Mouse (Mus musculus): ENCODE measurements around the gene Zfp940. TPM values are rescaled to one million over a fixed set of nuclear protein-coding genes. Genes with fewer than 3 reads are reported as not detected.

Zfp940 gene
- polyA plus RNA-seq (2017; shearing (Covaris generic)), result 6.2 TPM

GRCm38 (mm10) chr7:29853219-29853842 is at the start of gene Zfp940:
Gene Zfp940 (minus strand): TSS chr7:29853669.

GRCm38 (mm10) chr7:29859532-29860517 is 6.4 kb upstream of the Zfp940 start, which contains the start of gene Zfp420:
Gene Zfp420 (plus strand): TSS chr7:29859979.

GRCm38 (mm10) chr7:29815910-29816429 is 37.5 kb downstream of the Zfp940 start, which contains the start of gene Zfp790:
Gene Zfp790 (plus strand): TSS chr7:29816114.

GRCm38 (mm10) chr7:29783871-29784551 is 69.5 kb downstream of the Zfp940 start, which contains the start of gene Zfp30:
Gene Zfp30 (plus strand): TSS chr7:29783998.

Other genes starting within 250 kb of the Zfp940 start
- gene Catsperg2, start 126.6 kb downstream of the Zfp940 start, polyA plus RNA-seq (2017; shearing (Covaris generic)), result not detected
- 19.3 TPM for gene Zfp84, start 85.1 kb downstream of the Zfp940 start, polyA plus RNA-seq (2017; shearing (Covaris generic))
- 0.35 TPM for gene Zfp30, start 69.7 kb downstream of the Zfp940 start, polyA plus RNA-seq (2017; shearing (Covaris generic))
- gene Zfp790, start 37.6 kb downstream of the Zfp940 start, polyA plus RNA-seq (2017; shearing (Covaris generic)), result 17.6 TPM
- gene Zfp420, start 6.3 kb upstream of the Zfp940 start, polyA plus RNA-seq (2017; shearing (Covaris generic)), result 12.4 TPM
- 5.1 TPM for gene Zfp27, start 52.9 kb upstream of the Zfp940 start, polyA plus RNA-seq (2017; shearing (Covaris generic))
- gene Zfp383, start 54.6 kb upstream of the Zfp940 start, polyA plus RNA-seq (2017; shearing (Covaris generic)), result 0.68 TPM
- 8.7 TPM for gene Zfp74, start 100.4 kb upstream of the Zfp940 start, polyA plus RNA-seq (2017; shearing (Covaris generic))
- gene Zfp568, start 130.3 kb upstream of the Zfp940 start, polyA plus RNA-seq (2017; shearing (Covaris generic)), result 7.8 TPM
- 6.7 TPM for gene Zfp14, start 197.7 kb upstream of the Zfp940 start, polyA plus RNA-seq (2017; shearing (Covaris generic))
- gene Zfp82, start 219.2 kb upstream of the Zfp940 start, polyA plus RNA-seq (2017; shearing (Covaris generic)), result 10.7 TPM
- 2.2 TPM for gene Gm26920, start 236.7 kb upstream of the Zfp940 start, polyA plus RNA-seq (2017; shearing (Covaris generic))
- 10.4 TPM for gene Zfp566, start 236.9 kb upstream of the Zfp940 start, polyA plus RNA-seq (2017; shearing (Covaris generic))
- 70.7 TPM for gene Zfp260, start 241.1 kb upstream of the Zfp940 start, polyA plus RNA-seq (2017; shearing (Covaris generic))

All from CD4-positive, CD25-positive, alpha-beta regulatory T cell (primary cell).